Mouse (Mus musculus) retina, embryonic 14.5 days (tissue): Measurements from ENCODE around the gene Gpr61.

ENCODE experiments used
- DNase-seq: peaks from one replicate; pipeline ENCODE4 v3.0.0-alpha.2; 2015; ENCODE audit warnings: low spot score

The Gpr61 gene

GRCm38 (mm10) chr3:108178756-108179715 is 24.4 kb upstream of the Gpr61 start:
- DNase-seq, result no peak

- peak; percentile 65 for DNase-seq
Measured at GRCm38 (mm10) chr3:108174672-108175531, 20.2 kb upstream of the Gpr61 start.

DNA sequence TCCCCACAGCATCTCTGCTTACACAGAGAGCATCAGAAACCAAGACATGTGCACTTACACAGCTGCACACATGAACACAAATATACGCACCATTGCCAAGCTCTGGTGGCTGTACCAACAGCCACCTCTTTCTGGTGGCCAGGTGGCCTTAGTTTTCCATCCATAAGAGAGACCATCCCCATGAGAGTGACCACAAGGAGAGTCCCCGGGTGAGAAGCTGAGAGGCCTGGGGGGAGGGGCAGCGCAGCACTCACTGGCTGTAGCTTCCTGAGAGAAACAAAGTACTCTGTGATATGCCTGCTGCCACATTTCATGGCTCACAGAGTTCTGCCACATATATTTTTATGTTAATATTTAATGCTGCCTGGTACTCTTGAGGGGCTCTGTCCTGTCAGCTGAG is 14.5 kb upstream of the Gpr61 start:
- DNase-seq, result peak; percentile 64

GRCm38 (mm10) chr3:108167499-108167898 is 12.8 kb upstream of the Gpr61 start:
- no peak for DNase-seq

DNA sequence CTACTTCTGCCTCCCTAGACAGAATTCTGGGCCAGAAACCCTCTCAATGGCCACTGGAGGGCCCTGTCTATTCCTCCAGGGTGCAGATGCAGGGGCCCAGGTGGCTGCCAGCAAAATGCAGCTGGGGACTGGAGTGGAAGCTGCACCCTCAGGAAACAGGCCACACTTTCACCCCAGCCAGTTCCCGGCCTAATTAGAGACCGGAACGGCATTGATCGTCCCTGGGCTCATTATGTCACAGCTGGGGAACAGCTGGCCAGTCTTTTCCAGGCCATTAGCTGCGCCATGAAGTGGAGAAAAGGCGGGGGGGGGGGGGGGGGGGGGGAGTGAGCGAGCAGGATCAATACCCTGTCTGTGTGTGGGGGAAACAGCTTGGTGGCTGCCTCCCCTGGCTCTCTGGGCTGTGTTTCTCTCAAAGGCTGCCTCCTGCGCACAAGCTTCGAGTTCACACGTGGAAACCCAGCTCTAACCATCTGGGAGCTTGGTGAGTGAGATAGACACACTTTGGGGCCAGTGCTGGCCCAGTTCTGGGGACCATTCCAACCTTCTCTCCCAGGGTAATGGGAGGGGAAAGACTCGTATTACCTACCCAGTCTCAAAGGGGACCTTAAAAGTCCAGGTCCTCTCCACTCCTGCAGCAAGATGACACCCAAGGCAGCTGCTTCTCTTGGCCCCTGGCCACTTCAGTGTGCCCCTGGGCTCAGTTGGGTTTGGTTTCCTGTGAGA is 12.0 kb upstream of the Gpr61 start:
- DNase-seq, result peak; percentile 84

- DNase-seq, result no peak
Measured at GRCm38 (mm10) chr3:108165532-108166315, 11.0 kb upstream of the Gpr61 start.

DNA sequence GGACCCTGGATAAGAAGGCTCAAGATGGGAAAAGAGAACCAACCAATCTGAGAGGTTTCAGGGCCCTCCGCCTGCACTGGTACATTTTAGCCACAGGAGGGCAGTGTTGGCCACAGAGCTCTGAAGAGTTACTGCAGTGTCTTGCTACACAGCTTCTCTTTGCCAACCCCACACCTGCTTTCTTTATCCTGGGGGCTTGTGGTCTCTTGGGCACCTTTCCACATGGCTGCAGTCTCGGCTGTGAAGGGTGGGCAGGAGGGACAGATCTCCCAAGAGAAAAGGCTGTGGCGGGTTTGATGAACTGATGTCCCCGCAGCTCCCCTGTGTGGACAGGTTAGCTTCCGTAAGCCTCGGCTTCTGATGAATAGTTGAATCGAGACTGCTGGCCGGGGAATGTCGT is 10.1 kb upstream of the Gpr61 start:
- DNase-seq, result peak; percentile 95

GRCm38 (mm10) chr3:108164091-108164490 is 9.4 kb upstream of the Gpr61 start:
- DNase-seq, result no peak

DNA sequence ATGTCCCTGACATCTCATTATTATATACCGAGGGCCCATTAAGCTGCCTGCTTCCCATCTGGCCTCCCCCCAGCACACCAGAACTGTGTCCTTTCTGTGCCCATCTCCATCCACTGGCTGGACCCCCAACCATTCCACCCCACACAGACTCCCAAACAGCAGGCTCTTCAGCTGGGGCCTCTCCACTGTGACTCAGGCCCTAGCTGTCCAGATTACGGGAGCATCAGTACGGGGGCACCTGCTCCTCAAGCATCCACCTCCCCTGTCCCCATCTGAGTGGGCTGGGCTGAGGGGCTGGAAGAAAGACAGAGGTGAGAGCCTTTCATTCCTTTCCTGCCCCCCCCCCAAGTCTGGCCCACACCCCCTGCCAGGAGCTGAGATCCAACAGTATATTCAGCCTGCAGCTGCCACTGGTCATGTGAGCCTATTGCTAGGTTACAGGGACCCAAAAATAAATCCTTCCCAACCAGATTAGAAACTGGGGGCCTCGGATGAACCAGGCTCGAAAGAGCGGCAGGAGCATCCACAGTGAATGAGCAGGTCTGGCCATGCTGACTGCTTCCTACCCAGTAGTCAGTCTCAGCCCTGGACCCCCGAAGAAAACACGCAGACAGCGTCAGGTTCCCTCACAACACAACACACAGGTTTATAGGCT is 3.8 kb upstream of the Gpr61 start:
- no peak for DNase-seq

- DNase-seq, result no peak
Measured at GRCm38 (mm10) chr3:108152290-108152689, 2.4 kb downstream of the Gpr61 start.

DNA sequence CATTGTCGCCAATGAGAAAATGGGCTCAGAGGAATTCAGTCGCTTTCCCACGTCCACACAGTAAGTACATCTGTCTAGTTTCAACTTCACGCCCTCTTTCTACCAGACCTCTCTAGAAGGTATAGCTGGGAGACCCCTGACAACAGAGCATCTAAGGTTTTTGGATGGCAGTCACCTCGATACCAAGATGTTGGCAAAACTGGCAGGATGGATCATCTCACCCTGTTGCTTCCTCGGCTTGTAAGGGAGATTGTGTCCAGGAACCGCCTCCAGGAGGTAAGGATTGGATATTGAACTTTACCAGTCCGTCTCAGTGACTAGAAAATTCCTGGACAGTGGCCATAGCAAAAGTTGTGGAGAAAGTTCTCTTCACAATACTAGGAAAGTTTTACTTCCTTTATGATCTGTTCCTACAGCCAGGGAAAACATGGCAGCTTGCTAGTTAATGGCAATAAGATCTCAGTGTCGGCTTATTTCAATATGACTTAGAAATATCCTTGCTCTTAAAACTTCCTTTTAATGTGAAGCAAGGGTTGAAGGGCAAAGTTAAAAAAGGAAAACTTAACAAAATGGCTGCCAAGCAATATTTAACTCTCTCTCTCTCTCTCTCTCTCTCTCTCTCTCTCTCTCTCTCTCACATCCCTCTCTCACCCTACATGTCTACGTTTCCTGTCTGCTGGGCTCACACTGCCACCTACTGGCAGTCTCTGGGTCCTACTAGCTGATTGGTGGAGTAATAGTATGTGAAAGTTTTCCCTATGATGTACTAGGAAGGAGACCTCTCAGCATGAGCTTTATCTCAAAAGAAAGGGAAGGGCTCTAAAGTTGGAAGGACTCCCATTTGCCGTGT is 7.1 kb downstream of the Gpr61 start:
- DNase-seq, result peak; percentile 93

DNA sequence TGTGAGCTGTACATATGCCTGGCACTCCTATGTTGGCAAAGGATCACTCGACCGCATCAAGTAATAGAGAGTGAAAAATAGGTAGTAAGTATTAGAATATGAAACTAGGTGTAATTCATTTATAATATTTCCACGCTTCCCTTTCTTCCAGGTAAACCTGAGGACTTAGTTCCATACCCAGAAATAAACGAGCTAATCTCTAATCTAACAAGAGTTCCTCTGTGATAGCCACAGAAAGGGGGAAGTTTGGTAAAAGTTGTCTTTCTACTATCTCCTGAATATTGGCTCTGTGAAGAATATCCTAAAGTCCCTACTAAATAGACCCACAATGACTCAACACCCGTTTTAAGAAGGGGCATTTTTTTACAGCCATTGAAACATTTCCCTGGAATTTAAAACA is 8.0 kb downstream of the Gpr61 start:
- no peak for DNase-seq

DNA sequence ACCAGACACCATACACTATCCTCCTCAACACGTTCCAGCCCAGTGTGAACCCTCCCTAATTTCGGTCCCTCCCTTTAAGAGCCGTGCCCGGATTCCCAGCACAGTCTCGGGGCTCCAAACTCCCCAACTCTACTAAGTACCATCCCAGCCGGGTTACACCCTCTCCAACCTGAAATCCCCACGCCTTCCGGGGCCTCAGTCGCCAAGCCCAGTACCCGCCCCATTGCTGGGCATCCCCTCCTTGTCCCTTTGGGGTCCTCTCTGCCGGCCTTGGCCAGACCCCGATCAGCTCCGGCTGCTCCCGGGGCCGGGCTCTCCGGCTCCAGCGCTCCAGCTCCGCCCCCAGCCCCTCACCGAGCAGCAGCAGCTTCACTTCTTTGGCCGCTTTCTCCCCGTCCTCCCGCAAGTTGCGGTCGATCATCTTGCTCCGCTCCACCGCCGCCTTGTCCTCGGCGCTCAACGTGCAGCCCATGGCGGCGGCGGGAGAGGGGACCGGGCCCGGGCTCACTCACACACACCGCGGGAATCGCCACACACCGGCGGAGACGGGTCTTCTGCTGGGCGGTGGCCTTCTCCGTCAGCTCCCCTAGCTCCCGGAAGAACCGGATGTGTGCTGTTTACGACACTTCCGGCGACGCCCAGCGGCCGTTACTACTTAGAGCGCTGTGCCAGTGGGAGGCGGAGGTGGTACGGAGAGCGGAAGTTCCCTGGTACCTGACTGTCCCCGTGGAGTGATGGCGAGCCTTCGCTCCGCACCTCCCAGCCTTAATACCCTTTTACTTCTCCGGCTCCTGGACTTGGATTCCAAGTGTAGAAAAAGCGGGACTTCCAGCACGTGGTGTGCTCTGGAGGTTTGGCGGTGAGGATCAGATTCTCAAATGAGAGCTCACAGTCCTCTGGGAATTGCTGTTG is 8.9 kb downstream of the Gpr61 start, which contains the start of gene Gnai3:
Gene Gnai3, minus strand, starts transcription at position 613 of the 912 bp plus-strand sequence.
- peak; percentile 92 for DNase-seq

DNA sequence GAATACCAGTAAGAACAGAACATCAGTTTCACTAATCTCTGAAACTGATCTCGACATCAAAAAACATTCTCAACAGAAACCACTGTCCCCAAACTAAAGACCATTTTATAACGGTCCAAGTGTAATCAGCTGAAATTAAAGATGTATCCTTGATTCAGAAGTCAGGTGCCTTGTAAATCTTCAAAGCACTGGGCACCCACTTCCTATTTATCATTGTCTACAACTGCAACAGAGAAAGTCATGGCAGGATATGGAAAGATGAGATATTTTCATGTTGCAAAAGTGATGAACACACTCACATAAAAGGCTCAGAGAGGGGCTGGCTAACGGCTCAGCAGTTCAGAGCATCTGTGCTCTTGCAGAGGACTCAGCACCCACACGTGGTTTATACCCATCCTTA is 13.9 kb downstream of the Gpr61 start:
- no peak for DNase-seq

DNA sequence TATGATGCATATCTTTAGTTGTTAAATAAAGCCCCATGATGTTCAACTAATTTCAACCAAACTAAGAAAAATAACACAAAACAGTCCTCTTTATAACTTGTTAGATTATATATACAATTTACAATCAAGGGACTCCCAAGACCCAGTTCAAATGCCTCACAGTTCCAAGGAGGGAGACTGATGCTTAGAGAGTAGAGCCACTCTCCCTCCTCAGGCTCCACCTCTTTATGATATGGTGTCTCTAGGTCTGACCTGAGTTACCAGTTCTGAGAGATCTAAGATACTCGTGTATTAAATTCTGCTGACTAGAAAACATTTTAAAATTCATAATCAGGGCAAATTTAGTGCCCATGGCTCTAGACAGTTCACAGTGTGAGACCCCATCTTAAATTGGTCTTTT is 15.6 kb downstream of the Gpr61 start:
- no peak for DNase-seq

DNA sequence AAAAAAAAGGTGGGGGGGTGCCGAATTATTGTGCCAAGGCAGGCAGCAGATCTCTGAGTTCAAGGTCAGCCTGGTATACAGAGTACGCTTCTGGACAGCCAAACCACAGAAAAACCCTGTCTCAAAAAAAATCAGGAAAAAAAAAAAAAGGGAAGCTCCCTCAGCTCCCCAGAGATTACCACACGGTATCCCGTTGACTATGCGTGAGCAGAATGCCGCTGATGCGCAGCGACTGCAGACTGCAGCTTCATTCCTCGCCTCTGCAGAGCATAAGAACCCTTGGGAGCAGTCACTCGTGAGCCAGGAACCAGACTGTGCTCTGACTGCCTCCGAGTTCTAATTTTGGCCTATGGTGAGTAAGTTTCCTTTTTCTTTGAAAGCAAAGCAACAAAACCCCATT is 20.0 kb downstream of the Gpr61 start:
- DNase-seq, result no peak

DNA sequence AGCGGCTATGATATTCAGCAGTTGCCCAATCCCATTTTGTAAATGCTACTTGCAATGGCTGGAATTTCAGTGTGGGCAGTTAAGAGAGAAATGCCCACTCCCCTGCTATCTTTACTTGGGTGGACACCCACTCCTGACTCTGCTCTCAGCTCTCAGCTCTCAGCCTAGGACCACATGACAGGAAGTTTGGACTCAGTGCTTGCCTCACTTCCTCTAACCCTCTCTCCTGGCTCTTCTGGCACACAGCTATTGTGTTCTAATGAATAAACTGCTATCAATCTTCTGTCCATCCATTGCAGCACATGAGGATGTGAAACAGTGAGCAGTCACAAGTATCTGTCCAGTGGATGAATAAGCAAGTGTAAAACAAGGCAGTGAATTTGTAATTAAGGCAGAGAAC is 22.2 kb downstream of the Gpr61 start:
- DNase-seq, result no peak

- DNase-seq, result no peak
Measured at GRCm38 (mm10) chr3:108131821-108132220, 22.9 kb downstream of the Gpr61 start.

GRCm38 (mm10) chr3:108131216-108131615 is 23.5 kb downstream of the Gpr61 start:
- no peak for DNase-seq
